Mouse (Mus musculus): Measurements from ENCODE around the gene Ackr3.

GRCm38 (mm10) chr1:90203341-90203740, 439 bp upstream of the Ackr3 start:
- no peak for TF ChIP-seq POLR2A (IDR thresholded peaks at IDR 0.05; ENCODE audit: insufficient read depth, low read depth, low read length)
- no peak for TF ChIP-seq CTCF (IDR thresholded peaks at IDR 0.05; ENCODE audit: insufficient read depth, low read depth, low read length)
